Comparison of ENCODE assay signal across 19 mouse cellular contexts in genomic region chr16:58155538-58155937, GRCm38 (mm10).
DNase-seq lines count a peak whose midpoint lies in the region; ATAC-seq and TF ChIP-seq lines count a peak whose summit lies in the region.
"Had no signal": no experiment of that assay in that cellular context is flagged by ENCODE, and none has a peak within 500 bp of the region (broad histone marks: within the 10 kb centered on the region; RNA-seq: fewer than 3 reads in every experiment).

No protein-coding gene starts in this region.

- no peak overlapping the region for H3K27ac ChIP-seq in intestine, postnatal 0 days (ENCODE audit: low read depth, low read length)
- no peak overlapping the region for H3K27ac ChIP-seq in intestine, embryonic 16.5 days (ENCODE audit: low read length)
- H3K27ac ChIP-seq in midbrain, embryonic 15.5 days: no peak overlapping the region
- H3K27ac ChIP-seq: hindbrain, embryonic 15.5 days; kidney, postnatal 0 days; macrophage had no signal

- no peak overlapping the region for H3K4me2 ChIP-seq in intestine, postnatal 0 days (replicated peaks; ENCODE audit: low read depth)
- no peak overlapping the region for H3K4me2 ChIP-seq in intestine, embryonic 16.5 days (ENCODE audit: low read depth, low read length)
- no peak overlapping the region for H3K4me2 ChIP-seq in midbrain, embryonic 15.5 days
- H3K4me2 ChIP-seq: hindbrain, embryonic 15.5 days; liver, embryonic 11.5 days had no signal

- no peaks in the 10 kb centered on the region for H3K27me3 ChIP-seq in intestine, postnatal 0 days (replicated peaks; ENCODE audit: control insufficient read depth, insufficient read depth, low read length)
- no peaks in the 10 kb centered on the region for H3K27me3 ChIP-seq in intestine, embryonic 16.5 days (replicated peaks; ENCODE audit: control insufficient read depth, insufficient read depth, low read length)
- H3K27me3 ChIP-seq in midbrain, embryonic 15.5 days (replicated peaks): no peaks in the 10 kb centered on the region
- H3K27me3 ChIP-seq: hindbrain, embryonic 15.5 days had no signal

- H3K9me3 ChIP-seq in intestine, postnatal 0 days (ENCODE audit: control insufficient read depth): no peaks in the 10 kb centered on the region
- no peaks in the 10 kb centered on the region for H3K9me3 ChIP-seq in intestine, embryonic 16.5 days (ENCODE audit: control insufficient read depth, low read length)
- no peaks in the 10 kb centered on the region for H3K9me3 ChIP-seq in midbrain, embryonic 15.5 days
- H3K9me3 ChIP-seq: G1E; hindbrain, embryonic 15.5 days had no signal

- peak; percentile 4 for DNase-seq in embryo, embryonic 10.5 days (ENCODE audit: low spot score)
- DNase-seq in embryo, embryonic 10 days (ENCODE audit: low spot score): no peak
- peak; percentile 42 for DNase-seq in brain, embryonic 14.5 days (ENCODE audit: low read depth)
- DNase-seq in frontal cortex, postnatal 14 days (ENCODE audit: low spot score in 2 of 2): no peak
- no peak for DNase-seq in yolk sac, embryonic 10.5 days (ENCODE audit: low spot score)
- DNase-seq: adrenal gland, postnatal 25 days; cerebellum, adult 2 months; gastrocnemius, postnatal 14 days; kidney, adult 18-20 months; lung, adult 18-20 months; thymus, postnatal 25 days had no signal

- no peaks in the 10 kb centered on the region for H3K36me3 ChIP-seq in intestine, postnatal 0 days (ENCODE audit: control insufficient read depth, insufficient read depth)
- H3K36me3 ChIP-seq in intestine, embryonic 16.5 days (ENCODE audit: control insufficient read depth, insufficient read depth, low read length): no peaks in the 10 kb centered on the region
- H3K36me3 ChIP-seq in midbrain, embryonic 15.5 days (replicated peaks): no peaks in the 10 kb centered on the region
- H3K36me3 ChIP-seq: G1E; hindbrain, embryonic 15.5 days had no signal

- WGBS in intestine, postnatal 0 days: 45% methylated on average over 4 of the region's 4 CpGs
- 47% methylated on average over 4 of the region's 4 CpGs for WGBS in intestine, embryonic 16.5 days
- WGBS in midbrain, embryonic 15.5 days: 36% methylated on average over 4 of the region's 4 CpGs

- ATAC-seq in intestine, postnatal 0 days: no peak
- ATAC-seq in intestine, embryonic 16.5 days: no peak
- peak; percentile 77 for ATAC-seq in midbrain, embryonic 15.5 days (replicated peaks)

- no peak overlapping the region for H3K4me3 ChIP-seq in intestine, postnatal 0 days (ENCODE audit: low read depth, low read length)
- H3K4me3 ChIP-seq in intestine, embryonic 16.5 days (ENCODE audit: low read length): no peak overlapping the region
- no peak overlapping the region for H3K4me3 ChIP-seq in midbrain, embryonic 15.5 days
- H3K4me3 ChIP-seq: hindbrain, embryonic 15.5 days had no signal

- no peak for TF ChIP-seq POLR2A in brain, embryonic 14.5 days (IDR thresholded peaks at IDR 0.05; ENCODE audit: borderline replicate concordance, extremely low read depth, insufficient read depth, insufficient read length, poor library complexity, severe bottlenecking)

- H3K9ac ChIP-seq in intestine, postnatal 0 days (ENCODE audit: low read depth, low read length): no peak overlapping the region
- no peak overlapping the region for H3K9ac ChIP-seq in intestine, embryonic 16.5 days (ENCODE audit: low read depth, low read length)
- no peak overlapping the region for H3K9ac ChIP-seq in midbrain, embryonic 15.5 days
- H3K9ac ChIP-seq: hindbrain, embryonic 15.5 days had no signal

- 0 out of 2 replicates have a peak, but pooled peaks have one; percentile 11 for TF ChIP-seq CTCF in intestine, postnatal 0 days (IDR thresholded peaks at IDR 0.05; ENCODE audit: low read depth)
- no peak for TF ChIP-seq CTCF in brain, embryonic 14.5 days (IDR thresholded peaks at IDR 0.05; ENCODE audit: borderline replicate concordance, extremely low read depth, insufficient read depth, insufficient read length)

- H3K4me1 ChIP-seq in intestine, postnatal 0 days (replicated peaks; ENCODE audit: control insufficient read depth, insufficient read depth, low read length): no peaks in the 10 kb centered on the region
- H3K4me1 ChIP-seq in intestine, embryonic 16.5 days (ENCODE audit: control insufficient read depth, insufficient read depth, low read length): no peaks in the 10 kb centered on the region
- H3K4me1 ChIP-seq in midbrain, embryonic 15.5 days: no peaks in the 10 kb centered on the region
- H3K4me1 ChIP-seq: hindbrain, embryonic 15.5 days had no signal

Comparison
In these comparisons a context has a peak if more than half of its experiments do, and no peak if none do; other contexts are left out.
1. DNase-seq: peak in embryo, embryonic 10.5 days (single experiment) and brain, embryonic 14.5 days (single experiment); none in embryo, embryonic 10 days (single experiment), frontal cortex, postnatal 14 days (0 of 2) and yolk sac, embryonic 10.5 days (single experiment).